Mouse (Mus musculus) CH12.LX (cell line): ENCODE results near the gene Cachd1. TPM values are rescaled to one million over a fixed set of nuclear protein-coding genes. Genes with fewer than 3 reads are reported as not detected.

ENCODE experiments used
- DNase-seq: peaks from one replicate; pipeline ENCODE4 v3.0.0-alpha.2; 2013; ENCODE audit errors: extremely low read depth
- H3K27ac ChIP-seq: 2 replicates; pipeline ENCODE4 v1.5.1; 2012; ENCODE audit warnings: low read depth, mild to moderate bottlenecking, control low read depth, moderate library complexity; ENCODE audit not compliant: insufficient read depth
- H3K27me3 ChIP-seq: replicated peaks from 2 replicates; pipeline ENCODE3; 2012; ENCODE audit warnings: inconsistent platforms
- H3K36me3 ChIP-seq, 2 experiments: replicated peaks in 1 of 2; 2 replicates each; pipeline versions ENCODE3 to v1.6.1; 2012; ENCODE audit warnings: inconsistent platforms in 1 of 2, low read length in 1 of 2, mild to moderate bottlenecking in 1 of 2, mixed read lengths in 1 of 2, moderate library complexity in 1 of 2; ENCODE audit not compliant: control insufficient read depth in 1 of 2, insufficient read depth in 1 of 2
- H3K4me1 ChIP-seq, 2 experiments: 2 replicates each; pipeline ENCODE4 v1.6.1; 2012; ENCODE audit warnings: inconsistent platforms in 1 of 2, moderate library complexity in 1 of 2; ENCODE audit not compliant: insufficient read depth in 2 of 2, control insufficient read depth in 1 of 2
- H3K4me2 ChIP-seq: 2 replicates; pipeline ENCODE4 v1.6.1; 2012; ENCODE audit warnings: low read depth, mild to moderate bottlenecking, control low read depth; ENCODE audit not compliant: poor library complexity, insufficient read depth, severe bottlenecking
- H3K4me3 ChIP-seq, 3 experiments: fragments of 150-350 bp in 1 of 3; sonication (generic) in 1 of 3; replicated peaks in 1 of 3; 2 replicates each; pipeline versions ENCODE3 to v1.5.1; 2011 to 2012; ENCODE audit warnings: low read depth in 2 of 3, low read length in 2 of 3, mild to moderate bottlenecking in 2 of 3, moderate library complexity in 2 of 3, control low read depth in 1 of 3, improper control_type of control experiment in 1 of 3, inconsistent platforms in 1 of 3, mixed read lengths in 1 of 3; ENCODE audit not compliant: poor library complexity in 1 of 3
- H3K79me2 ChIP-seq: replicated peaks from 2 replicates; pipeline ENCODE4 v1.6.1; 2012; ENCODE audit warnings: mild to moderate bottlenecking, moderate library complexity; ENCODE audit not compliant: control insufficient read depth, poor library complexity, insufficient read depth, severe bottlenecking; ENCODE audit errors: extremely low read depth
- H3K9ac ChIP-seq: 2 replicates; pipeline ENCODE4 v1.6.1; 2012; ENCODE audit warnings: low read depth, mild to moderate bottlenecking, control low read depth, moderate library complexity; ENCODE audit not compliant: insufficient read depth
- H3K9me3 ChIP-seq: replicated peaks from 2 replicates; pipeline ENCODE3; 2012; ENCODE audit warnings: low read length, inconsistent platforms, mixed read lengths
- BHLHE40 ChIP-seq: IDR thresholded peaks from 2 replicates; pipeline ENCODE4 v1.6.1; 2011; ENCODE audit warnings: mild to moderate bottlenecking, low read depth, low read length, improper control_type of control experiment
- CHD1 ChIP-seq: IDR thresholded peaks from 2 replicates; pipeline ENCODE4 v1.6.1; 2012; ENCODE audit warnings: low read depth, low read length, improper control_type of control experiment, inconsistent platforms
- ELF1 ChIP-seq: IDR thresholded peaks from 2 replicates; pipeline ENCODE4 v1.6.1; 2014; ENCODE audit warnings: low read depth, mild to moderate bottlenecking, inconsistent platforms, low read length, improper control_type of control experiment
- ETS1 ChIP-seq: conservative IDR thresholded peaks from 2 replicates; pipeline ENCODE4 v1.6.1; 2012; ENCODE audit warnings: low read depth, mild to moderate bottlenecking, inconsistent platforms, low read length, improper control_type of control experiment, moderate library complexity
- HCFC1 ChIP-seq: IDR thresholded peaks from 2 replicates; pipeline ENCODE4 v1.6.1; 2012; ENCODE audit warnings: low read depth, mild to moderate bottlenecking, inconsistent platforms, low read length, improper control_type of control experiment
- IRF4 ChIP-seq: IDR thresholded peaks from 2 replicates; pipeline ENCODE4 v1.6.1; 2014; ENCODE audit warnings: low read depth, mild to moderate bottlenecking, inconsistent platforms, low read length, improper control_type of control experiment
- JUN ChIP-seq: IDR thresholded peaks from 2 replicates; pipeline ENCODE4 v1.6.1; 2011; ENCODE audit warnings: low read depth, mild to moderate bottlenecking, low read length, improper control_type of control experiment, moderate library complexity; ENCODE audit not compliant: insufficient read depth
- JUND ChIP-seq: conservative IDR thresholded peaks from 2 replicates; pipeline ENCODE4 v1.6.1; 2011; ENCODE audit warnings: low read depth, low read length, improper control_type of control experiment
- MAFK ChIP-seq: IDR thresholded peaks from 2 replicates; pipeline ENCODE4 v1.6.1; 2011; ENCODE audit warnings: low read length, improper control_type of control experiment; ENCODE audit not compliant: insufficient replicate concordance
- MAX ChIP-seq: IDR thresholded peaks from 2 replicates; pipeline ENCODE4 v1.6.1; 2011; ENCODE audit warnings: low read length, improper control_type of control experiment
- MAZ ChIP-seq: IDR thresholded peaks from 2 replicates; pipeline ENCODE4 v1.6.1; 2012; ENCODE audit warnings: low read depth, mild to moderate bottlenecking, inconsistent platforms, low read length, improper control_type of control experiment, moderate library complexity
- MXI1 ChIP-seq: IDR thresholded peaks from 2 replicates; pipeline ENCODE4 v1.6.1; 2011; ENCODE audit warnings: mild to moderate bottlenecking, low read depth, low read length, improper control_type of control experiment
- MYC ChIP-seq: IDR thresholded peaks from 2 replicates; pipeline ENCODE4 v1.6.1; 2011; ENCODE audit warnings: low read depth, mild to moderate bottlenecking, improper control_type of control experiment, low read length
- NRF1 ChIP-seq: IDR thresholded peaks from 2 replicates; pipeline ENCODE4 v1.6.1; 2014; ENCODE audit warnings: low read depth, mild to moderate bottlenecking, inconsistent platforms, low read length, improper control_type of control experiment, moderate library complexity
- PAX5 ChIP-seq: IDR thresholded peaks from 2 replicates; pipeline ENCODE4 v1.6.1; 2012; ENCODE audit warnings: low read length, inconsistent platforms, mixed read lengths
- POLR2AphosphoS2 ChIP-seq: IDR thresholded peaks from 2 replicates; pipeline ENCODE4 v1.6.1; 2011; ENCODE audit warnings: low read depth, low read length, improper control_type of control experiment
- RCOR1 ChIP-seq: conservative IDR thresholded peaks from 2 replicates; pipeline ENCODE4 v1.6.1; 2012; ENCODE audit warnings: low read depth, mild to moderate bottlenecking, inconsistent platforms, low read length, improper control_type of control experiment
- SIN3A ChIP-seq: IDR thresholded peaks from 2 replicates; pipeline ENCODE4 v1.6.1; 2012; ENCODE audit warnings: low read length, improper control_type of control experiment, inconsistent platforms
- TBP ChIP-seq: conservative IDR thresholded peaks from 2 replicates; pipeline ENCODE4 v1.6.1; 2011; ENCODE audit warnings: low read depth, low read length, improper control_type of control experiment
- TCF12 ChIP-seq: IDR thresholded peaks from 2 replicates; pipeline ENCODE4 v1.6.1; 2014; ENCODE audit warnings: low read depth, mild to moderate bottlenecking, inconsistent platforms, low read length, improper control_type of control experiment
- UBTF ChIP-seq: IDR thresholded peaks from 2 replicates; pipeline ENCODE4 v1.6.1; 2012; ENCODE audit warnings: low read depth, mild to moderate bottlenecking, inconsistent platforms, low read length, improper control_type of control experiment, moderate library complexity
- USF1 ChIP-seq: IDR thresholded peaks from 2 replicates; pipeline ENCODE4 v1.6.1; 2014; ENCODE audit warnings: low read depth, mild to moderate bottlenecking, inconsistent platforms, low read length, improper control_type of control experiment
- USF2 ChIP-seq: conservative IDR thresholded peaks from 2 replicates; pipeline ENCODE4 v1.6.1; 2011; ENCODE audit warnings: low read depth, low read length, improper control_type of control experiment
- ZC3H11A ChIP-seq: IDR thresholded peaks from 2 replicates; pipeline ENCODE4 v1.6.1; 2012; ENCODE audit warnings: low read depth, mild to moderate bottlenecking, inconsistent platforms, low read length, improper control_type of control experiment
- ZKSCAN1 ChIP-seq: IDR thresholded peaks from 2 replicates; pipeline ENCODE4 v1.6.1; 2012; ENCODE audit warnings: low read depth, inconsistent platforms, low read length, improper control_type of control experiment, borderline replicate concordance
- ZMIZ1 ChIP-seq: IDR thresholded peaks from 2 replicates; pipeline ENCODE4 v1.6.1; 2012; ENCODE audit warnings: low read depth, mild to moderate bottlenecking, inconsistent platforms, low read length, improper control_type of control experiment
- dilution Hi-C: fragments of 300-500 bp; cut with MboI; formaldehyde crosslinking; loops from 2 replicates; pipeline ENCODE4 v1.14.3; 2020; ENCODE audit warnings: low sequenced_read_pairs; ENCODE audit not compliant: extremely low pct_unique_long_range_greater_than_20kb, extremely low pct_ligation_motif_present
- in situ Hi-C: fragments of 300-500 bp; cut with MboI; formaldehyde crosslinking; loops from 3 replicates; pipeline ENCODE4 v1.14.3; 2019; ENCODE audit warnings: low sequenced_read_pairs, low pct_ligation_motif_present, low pct_unique_long_range_greater_than_20kb, mixed read lengths
- polyA plus RNA-seq: library from polyadenylated mRNA; unstranded; fragments of >175 nt; gene quantifications from 2 replicates; pipeline ENCODE4 v1.2.1, GENCODE M21; 2012; ENCODE audit warnings: low read depth; ENCODE audit not compliant: insufficient read length
- total RNA-seq, 2 experiments: library from RNA; depleted of rRNA; stranded (reverse); fragments of 300-350 nt in 1 of 2; fragments of >200 nt in 1 of 2; gene quantifications; 2 replicates each; pipeline ENCODE4 v1.2.3; 2012 to 2014

Cachd1 gene
- total and polyA plus RNA-seq, 3 experiments: 0.13 to 0.24 (median 0.20) TPM

- Histone ChIP-seq H3K79me2 (no peaks in the 10 kb centered on the region), H3K4me2 (no peak overlapping the region), H3K9me3 (peaks cover 3% of the 10 kb centered on the region), H3K4me1 (no peaks in the 10 kb centered on the region), H3K4me3 (no peak overlapping the region), H3K36me3 (no peaks in the 10 kb centered on the region), H3K9ac (no peak overlapping the region), H3K27ac (no peak overlapping the region), H3K27me3 (no peaks in the 10 kb centered on the region)
- DNase-seq: no peak
- in situ Hi-C loops: no loop called here
- TF ChIP-seq MAFK: no peak
- no peak for TF ChIP-seq TBP
- no peak for TF ChIP-seq USF2
- no peak for TF ChIP-seq MYC
- TF ChIP-seq MAZ: no peak
- TF ChIP-seq JUN: no peak
- no peak for TF ChIP-seq IRF4
- no peak for TF ChIP-seq ZKSCAN1
- no peak for TF ChIP-seq POLR2AphosphoS2
- TF ChIP-seq ZMIZ1: no peak
- TF ChIP-seq MXI1: no peak
- no peak for TF ChIP-seq HCFC1
- TF ChIP-seq ETS1: no peak
- no peak for TF ChIP-seq SIN3A
- dilution Hi-C loops: no loop called here
Measured at GRCm38 (mm10) chr4:100822526-100822925, 46.1 kb downstream of the Cachd1 start.

DNA sequence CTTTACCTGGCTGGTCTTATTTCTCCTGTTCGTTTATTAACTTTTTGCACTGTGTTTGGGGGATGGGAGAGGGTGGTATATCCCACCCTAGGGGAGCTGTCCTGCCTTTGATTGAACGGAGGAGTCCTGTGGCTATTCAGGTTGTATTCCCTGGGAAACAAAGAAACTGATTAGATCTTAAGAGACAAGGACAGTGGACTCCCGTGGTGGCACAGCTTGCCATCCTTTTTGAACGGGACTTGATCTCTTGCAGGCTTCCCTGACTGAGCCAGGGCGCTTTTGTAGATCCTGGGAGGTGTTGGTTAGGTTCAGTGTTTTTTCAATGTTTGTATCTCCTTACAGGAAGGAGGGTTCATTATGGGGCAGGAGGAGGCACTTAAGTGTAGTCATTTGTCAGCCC lies 50.9 kb downstream of the Cachd1 start:
- Histone ChIP-seq H3K27me3 (no peaks in the 10 kb centered on the region), H3K36me3 (no peaks in the 10 kb centered on the region), H3K27ac (no peak overlapping the region), H3K4me1 (no peaks in the 10 kb centered on the region), H3K4me3 (no peak overlapping the region), H3K79me2 (no peaks in the 10 kb centered on the region), H3K4me2 (no peak overlapping the region), H3K9ac (no peak overlapping the region), H3K9me3 (no peaks in the 10 kb centered on the region)
- dilution Hi-C loops: no loop called here
- in situ Hi-C loops: no loop called here
- DNase-seq: no peak
- TF ChIP-seq USF2: no peak
- TF ChIP-seq CHD1: no peak
- no peak for TF ChIP-seq ZMIZ1

- Histone ChIP-seq H3K79me2 (no peaks in the 10 kb centered on the region), H3K4me3 (no peak overlapping the region), H3K9ac (no peak overlapping the region), H3K4me2 (no peak overlapping the region), H3K36me3 (no peaks in the 10 kb centered on the region), H3K27me3 (no peaks in the 10 kb centered on the region), H3K9me3 (no peaks in the 10 kb centered on the region), H3K27ac (no peak overlapping the region), H3K4me1 (no peaks in the 10 kb centered on the region)
- no peak for DNase-seq
- dilution Hi-C loops: no loop called here
- in situ Hi-C loops: no loop called here
- TF ChIP-seq USF1: no peak
- TF ChIP-seq MYC: no peak
- TF ChIP-seq TBP: no peak
- TF ChIP-seq MAX: no peak
- no peak for TF ChIP-seq JUND
- no peak for TF ChIP-seq TCF12
- no peak for TF ChIP-seq ZC3H11A
- no peak for TF ChIP-seq UBTF
- TF ChIP-seq ELF1: no peak
- no peak for TF ChIP-seq PAX5
- TF ChIP-seq JUN: no peak
- no peak for TF ChIP-seq BHLHE40
- no peak for TF ChIP-seq NRF1
- no peak for TF ChIP-seq RCOR1
Measured at GRCm38 (mm10) chr4:100828737-100829136, 52.3 kb downstream of the Cachd1 start.
